Comparison of ENCODE assay signal across 21 mouse cellular contexts in the genomic region with DNA sequence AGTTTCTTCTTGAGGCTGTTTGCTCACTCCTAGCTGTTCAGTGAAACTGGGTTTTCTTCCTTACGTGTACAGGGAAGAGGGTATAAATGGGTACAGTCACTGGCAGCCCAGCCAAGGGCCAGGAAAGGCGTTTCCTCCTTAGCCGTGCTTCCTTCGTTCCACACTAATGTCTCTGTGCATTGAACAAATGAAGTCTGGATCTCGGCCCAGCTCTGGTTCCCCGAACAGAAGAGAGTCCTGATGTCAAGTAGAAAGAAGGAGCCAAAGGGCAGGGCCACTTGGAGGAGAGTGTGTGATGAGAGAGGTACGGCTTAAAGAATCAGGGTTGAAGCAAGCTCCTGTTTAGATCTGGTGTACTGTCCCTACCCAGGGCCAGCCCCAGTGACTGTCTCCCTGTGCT. TPM values are rescaled to one million over a fixed set of nuclear protein-coding genes. Genes with fewer than 3 reads are reported as not detected.
A peak's percentile ranks its signal among the peaks of the same experiment; 100 is the strongest.
DNase-seq lines count a peak whose midpoint lies in the region; ATAC-seq and TF ChIP-seq lines count a peak whose summit lies in the region.
"Had no signal": no experiment of that assay in that cellular context is flagged by ENCODE, and none has a peak within 500 bp of the region (broad histone marks: within the 10 kb centered on the region; RNA-seq: fewer than 3 reads in every experiment).

No protein-coding gene starts in this region.

- H3K36me3 ChIP-seq in kidney, embryonic 15.5 days, result no peaks in the 10 kb centered on the region
- H3K36me3 ChIP-seq in liver, embryonic 12.5 days, result no peaks in the 10 kb centered on the region
- H3K36me3 ChIP-seq: embryonic facial prominence, embryonic 10.5 days had no signal

- 78% methylated on average over 7 of the region's 7 CpGs for WGBS in kidney, embryonic 15.5 days
- WGBS in lung, adult 2 months, result 30% methylated on average over 7 of the region's 7 CpGs
- 79% methylated on average over 7 of the region's 7 CpGs for WGBS in liver, embryonic 12.5 days (ENCODE audit: insufficient replicate concordance)

- no peak for ATAC-seq in kidney, embryonic 15.5 days (replicated peaks; ENCODE audit: low FRiP score)
- ATAC-seq in liver, embryonic 12.5 days, result no peak

- peak; percentile 46 for DNase-seq in kidney, adult 11 months
- DNase-seq in lung, adult 18-20 months, result peak; percentile 33 to 46
- DNase-seq in lung, adult 2 months, result no peak
- peak; percentile 29 for DNase-seq in brain, embryonic 14.5 days (ENCODE audit: low read depth)
- no peak for DNase-seq in gastrocnemius, postnatal 4 days (ENCODE audit: low spot score in 2 of 2)
- DNase-seq in spleen, adult 18-20 months, result no peak
- DNase-seq: adrenal gland, postnatal 36 days; B cell, adult 2 months; gastrocnemius, adult 2 months; heart, adult 18-20 months; heart, postnatal 36 days; thymus, postnatal 25 days had no signal

- H3K4me3 ChIP-seq in kidney, embryonic 15.5 days (replicated peaks), result no peak overlapping the region
- no peak overlapping the region for H3K4me3 ChIP-seq in lung, adult 2 months (replicated peaks; ENCODE audit: extremely low read depth, low read depth, low read length)
- no peak overlapping the region for H3K4me3 ChIP-seq in liver, embryonic 12.5 days
- H3K4me3 ChIP-seq: embryonic facial prominence, embryonic 10.5 days; gastrocnemius, adult 2 months had no signal

- no peak overlapping the region for H3K27ac ChIP-seq in kidney, embryonic 15.5 days
- H3K27ac ChIP-seq in liver, embryonic 12.5 days, result peak overlapping the region; percentile 99
- H3K27ac ChIP-seq: embryonic facial prominence, embryonic 10.5 days; kidney, postnatal 0 days had no signal

- no peak for TF ChIP-seq CTCF in lung, adult 2 months (IDR thresholded peaks at IDR 0.05; ENCODE audit: insufficient read depth, low read length)
- TF ChIP-seq CTCF in brain, embryonic 14.5 days (IDR thresholded peaks at IDR 0.05; ENCODE audit: borderline replicate concordance, extremely low read depth, insufficient read depth, insufficient read length), result no peak

- no peaks in the 10 kb centered on the region for H3K27me3 ChIP-seq in kidney, embryonic 15.5 days
- no peaks in the 10 kb centered on the region for H3K27me3 ChIP-seq in liver, embryonic 12.5 days (replicated peaks)

- no peak for TF ChIP-seq POLR2A in lung, adult 2 months (IDR thresholded peaks at IDR 0.05; ENCODE audit: borderline replicate concordance, extremely low read depth, low read depth, low read length)
- TF ChIP-seq POLR2A in brain, embryonic 14.5 days (IDR thresholded peaks at IDR 0.05; ENCODE audit: borderline replicate concordance, extremely low read depth, insufficient read depth, insufficient read length, poor library complexity, severe bottlenecking), result no peak

- H3K4me1 ChIP-seq in kidney, embryonic 15.5 days, result 0 out of 2 replicates have a peak, but pooled peaks cover 6% of the 10 kb centered on the region
- H3K4me1 ChIP-seq in lung, adult 2 months (ENCODE audit: control insufficient read depth, insufficient read depth, low read length), result peaks cover 3% of the 10 kb centered on the region; the same call in 1 of the 2 replicates
- H3K4me1 ChIP-seq in liver, embryonic 12.5 days, result peaks cover 86% of the 10 kb centered on the region

- no peak overlapping the region for H3K9ac ChIP-seq in kidney, embryonic 15.5 days
- H3K9ac ChIP-seq in liver, embryonic 12.5 days, result peak overlapping the region; percentile 37; the same call in 1 of the 2 replicates

- no peak overlapping the region for H3K4me2 ChIP-seq in kidney, embryonic 15.5 days
- no peak overlapping the region for H3K4me2 ChIP-seq in liver, embryonic 12.5 days

- no peaks in the 10 kb centered on the region for H3K9me3 ChIP-seq in kidney, embryonic 15.5 days (replicated peaks)
- no peaks in the 10 kb centered on the region for H3K9me3 ChIP-seq in liver, embryonic 12.5 days (replicated peaks)
- H3K9me3 ChIP-seq: embryonic facial prominence, embryonic 10.5 days had no signal

RNA-seq across cellular contexts. Expression of a gene that starts 44.8 kb away (rescaled TPM):
- polyA plus RNA-seq in kidney, embryonic 15.5 days (2015; fragmentation: Nextera tagmentation; extraction: Ambion mirVana), result 30.4 and 35.2 TPM in 2 replicates
- polyA plus RNA-seq in lung, adult 2 months (2012; rRNA removed), result 52.7 and 62.6 TPM in 2 replicates
- polyA plus RNA-seq in brain, embryonic 14.5 days (2012; rRNA removed), result 12.4 and 19.4 TPM in 2 replicates
- 34.3 and 34.8 TPM in 2 replicates for polyA plus RNA-seq in liver, embryonic 12.5 days (2016; fragmentation: Nextera tagmentation; extraction: Ambion mirVana)
- total RNA-seq in gastrocnemius, postnatal 4 days (2021), result 10 to 100 TPM; 22.7 to 34.8 TPM

RNA-seq across cellular contexts. Expression of a gene that starts 56.7 kb away (rescaled TPM):
- 0.28 TPM in 1 of 2 replicates, not detected in the other for polyA plus RNA-seq in kidney, embryonic 15.5 days (2015; fragmentation: Nextera tagmentation; extraction: Ambion mirVana)
- 0.23 and 0.82 TPM in 2 replicates for polyA plus RNA-seq in lung, adult 2 months (2012; rRNA removed)
- polyA plus RNA-seq in brain, embryonic 14.5 days (2012; rRNA removed), result 0.08 TPM in 1 of 2 replicates, not detected in the other
- not detected in 2 replicates for polyA plus RNA-seq in liver, embryonic 12.5 days (2016; fragmentation: Nextera tagmentation; extraction: Ambion mirVana)
- under 1 TPM in 1 of 2 experiments, not detected in 1; 0.23 TPM for total RNA-seq in gastrocnemius, postnatal 4 days (2021)
- total RNA-seq: gastrocnemius, adult 2 months; layer of hippocampus, postnatal 14 days had no signal
- polyA plus RNA-seq: embryonic facial prominence, embryonic 10.5 days; forebrain, embryonic 11.5 days; heart, embryonic 14.5 days; limb, embryonic 11.5 days; lung, embryonic 16.5 days had no signal

Comparison
In these comparisons a context has a peak if more than half of its experiments do, and no peak if none do; other contexts are left out.
1. DNase-seq: peak in kidney, adult 11 months (single experiment), lung, adult 18-20 months (2 of 2) and brain, embryonic 14.5 days (single experiment); none in lung, adult 2 months (single experiment), gastrocnemius, postnatal 4 days (0 of 2) and spleen, adult 18-20 months (0 of 2).